Mouse (Mus musculus): ENCODE results near the gene 1700013F07Rik. TPM values are rescaled to one million over a fixed set of nuclear protein-coding genes. Genes with fewer than 3 reads are reported as not detected.

The 1700013F07Rik gene
- total RNA-seq, 2 experiments from 2014 or later, result not detected

Small RNA genes within 50 kb of the gene (microRNA-seq; reads per million reads assigned to microRNA genes)
- gene Gm22860, result not detected

Other genes starting within 250 kb of the 1700013F07Rik start
- gene Mybphl, start 169.2 kb upstream of the 1700013F07Rik start, total RNA-seq (2021), result not detected
- gene Psrc1, start 150.3 kb upstream of the 1700013F07Rik start, total RNA-seq (2021), result not detected
- 10 to 100 TPM; 10.0 to 11.6 TPM for gene Celsr2, start 118.6 kb upstream of the 1700013F07Rik start, total RNA-seq (2021)
- 100 to 1,000 TPM; 118 to 122 TPM for gene Sars, start 88.9 kb upstream of the 1700013F07Rik start, total RNA-seq (2021)
- not detected for gene 5330417C22Rik, start 2.4 kb downstream of the 1700013F07Rik start, total RNA-seq (2021)
- gene Tmem167b, start 28.3 kb downstream of the 1700013F07Rik start, total RNA-seq (2021), result 10 to 100 TPM; 12.7 to 14.1 TPM
- gene Taf13, start 37.5 kb downstream of the 1700013F07Rik start, total RNA-seq (2021), result 10 to 100 TPM; 22.4 to 22.6 TPM
- 1 to 10 TPM; 6.0 to 6.4 TPM for gene Wdr47, start 57.1 kb downstream of the 1700013F07Rik start, total RNA-seq (2021)
- gene Clcc1, start 119.8 kb downstream of the 1700013F07Rik start, total RNA-seq (2021), result 10 to 100 TPM; 32.6 to 37.4 TPM
- under 1 TPM; 0.78 to 0.97 TPM for gene Gpsm2, start 188.2 kb downstream of the 1700013F07Rik start, total RNA-seq (2021)
- gene Aknad1, start 205.5 kb downstream of the 1700013F07Rik start, total RNA-seq (2021), result under 1 TPM; 0.14 to 0.30 TPM